Mouse (Mus musculus) stomach, embryonic 15.5 days (tissue): ENCODE measurements around the gene Hey2. TPM values are rescaled to one million over a fixed set of nuclear protein-coding genes. Genes with fewer than 3 reads are reported as not detected.

Source experiments
- ATAC-seq: fragments of 200-750 bp; cut with Nextera tagmentation; 2 replicates; pipeline ENCODE4 v1.8.0; 2017; ENCODE audit warnings: low read depth, moderate number of reproducible peaks, moderate TSS enrichment; ENCODE audit not compliant: insufficient read depth, low FRiP score
- H3K27ac ChIP-seq: fragments of 300-500 bp; sonication (generic); 2 replicates; pipeline ENCODE4 v1.5.1; 2015; ENCODE audit warnings: mild to moderate bottlenecking, inconsistent platforms
- H3K27me3 ChIP-seq: fragments of 300-500 bp; sonication (generic); replicated peaks from 2 replicates; pipeline ENCODE4 v1.6.1; 2015; ENCODE audit warnings: inconsistent platforms
- H3K36me3 ChIP-seq: fragments of 300-500 bp; sonication (generic); 2 replicates; pipeline ENCODE4 v1.6.1; 2015; ENCODE audit warnings: inconsistent platforms
- H3K4me1 ChIP-seq: fragments of 300-500 bp; sonication (generic); 2 replicates; pipeline ENCODE4 v1.6.1; 2015; ENCODE audit warnings: inconsistent platforms
- H3K4me2 ChIP-seq: fragments of 300-500 bp; sonication (generic); 2 replicates; pipeline ENCODE4 v1.6.1; 2015; ENCODE audit warnings: mild to moderate bottlenecking, inconsistent platforms
- H3K4me3 ChIP-seq: fragments of 300-500 bp; sonication (generic); replicated peaks from 2 replicates; pipeline ENCODE4 v1.5.1; 2015; ENCODE audit warnings: inconsistent platforms
- H3K9ac ChIP-seq: fragments of 300-500 bp; sonication (generic); 2 replicates; pipeline ENCODE4 v1.6.1; 2015; ENCODE audit warnings: inconsistent platforms
- H3K9me3 ChIP-seq: fragments of 300-500 bp; sonication (generic); 2 replicates; pipeline ENCODE4 v1.6.1; 2016; ENCODE audit warnings: inconsistent platforms
- WGBS: fragments of 180-500 bp; shearing (Covaris S2); methylation state at CpG from one replicate; pipeline ENCODE4 v1.1.7; 2015; 5-methylcytosine and 5-hydroxymethylcytosine counted together
- polyA plus RNA-seq: library from polyadenylated mRNA; unstranded; fragments of >200 nt; fragmentation: Nextera tagmentation; extraction: Ambion mirVana; gene quantifications from 2 replicates; pipeline ENCODE4 v1.2.1, GENCODE M21; 2015

Hey2 gene
- polyA plus RNA-seq, 1 experiment from 2014 or later = 5.9 TPM

GRCm38 (mm10) chr10:30810967-30811293 is 31.7 kb downstream of the Hey2 start:
- 7% methylated on average over 11 of the region's 11 CpGs for WGBS

GRCm38 (mm10) chr10:30810247-30810966 is 32.2 kb downstream of the Hey2 start:
- H3K27me3 ChIP-seq = no peaks in the 10 kb centered on the region
- no peaks in the 10 kb centered on the region for H3K36me3 ChIP-seq
- peak overlapping the region; percentile 45 for H3K4me3 ChIP-seq
- H3K9me3 ChIP-seq = no peaks in the 10 kb centered on the region
- H3K9ac ChIP-seq = no peak overlapping the region
- H3K27ac ChIP-seq = no peak overlapping the region
- 34% methylated on average over 9 of the region's 9 CpGs for WGBS
- peaks cover 3% of the 10 kb centered on the region; the same call in 1 of the 2 replicates for H3K4me1 ChIP-seq
- H3K4me2 ChIP-seq = peak overlapping the region; percentile 43
- no peak for ATAC-seq

More at GRCm38 (mm10) chr10:30810967-30811293, 31.7 kb downstream of the Hey2 start:
- no peaks in the 10 kb centered on the region for H3K27me3 ChIP-seq
- no peak overlapping the region for H3K27ac ChIP-seq
- H3K9me3 ChIP-seq = no peaks in the 10 kb centered on the region
- H3K9ac ChIP-seq = no peak overlapping the region
- no peaks in the 10 kb centered on the region for H3K36me3 ChIP-seq
- H3K4me1 ChIP-seq = peaks cover 3% of the 10 kb centered on the region; the same call in 1 of the 2 replicates
- H3K4me3 ChIP-seq = peak overlapping the region; percentile 45
- peak overlapping the region; percentile 43 for H3K4me2 ChIP-seq
- peak; percentile 90 for ATAC-seq

- Histone ChIP-seq H3K9me3 (no peaks in the 10 kb centered on the region), H3K27me3 (no peaks in the 10 kb centered on the region), H3K4me3 (peak overlapping the region; percentile 72), H3K4me1 (no peaks in the 10 kb centered on the region), H3K9ac (peak overlapping the region; percentile 66; the same call in 1 of the 2 replicates), H3K27ac (peak overlapping the region; percentile 96), H3K36me3 (no peaks in the 10 kb centered on the region), H3K4me2 (peak overlapping the region; percentile 69)
- ATAC-seq = no peak
- 32% methylated on average over 7 of the region's 7 CpGs for WGBS
Observed at GRCm38 (mm10) chr10:30803587-30804253, 38.9 kb downstream of the Hey2 start.

GRCm38 (mm10) chr10:30802681-30803586 is 39.7 kb downstream of the Hey2 start, which contains the start of gene Ncoa7:
Gene Ncoa7, minus strand, starts transcription at chr10:30803326.
- under 1% methylated on average over 64 of the region's 89 CpGs for WGBS
- ATAC-seq = peak; percentile 93

GRCm38 (mm10) chr10:30802033-30802432 is 40.6 kb downstream of the Hey2 start:
- H3K4me2 ChIP-seq = peak overlapping the region; percentile 69
- peak overlapping the region; percentile 96; the same call in 1 of the 2 replicates for H3K27ac ChIP-seq
- no peaks in the 10 kb centered on the region for H3K27me3 ChIP-seq
- peak overlapping the region; percentile 72 for H3K4me3 ChIP-seq
- H3K9ac ChIP-seq = no peak overlapping the region; the same call in 1 of the 2 replicates
- no peaks in the 10 kb centered on the region for H3K9me3 ChIP-seq
- no peaks in the 10 kb centered on the region for H3K36me3 ChIP-seq
- no peaks in the 10 kb centered on the region for H3K4me1 ChIP-seq
- 10% methylated on average over 8 of the region's 8 CpGs for WGBS
- no peak for ATAC-seq

More at GRCm38 (mm10) chr10:30802681-30803586, 39.7 kb downstream of the Hey2 start, which contains the start of gene Ncoa7:
- H3K36me3 ChIP-seq = no peaks in the 10 kb centered on the region
- peak within 1 kb of the TSS; percentile 96 for H3K27ac ChIP-seq
- H3K9ac ChIP-seq = peak within 1 kb of the TSS; percentile 66
- H3K9me3 ChIP-seq = no peaks in the 10 kb centered on the region
- H3K27me3 ChIP-seq = no peaks in the 10 kb centered on the region
- H3K4me3 ChIP-seq = peak within 1 kb of the TSS; percentile 72
- peak within 1 kb of the TSS; percentile 69 for H3K4me2 ChIP-seq
- H3K4me1 ChIP-seq = no peaks in the 10 kb centered on the region

GRCm38 (mm10) chr10:30799713-30800450 is 42.7 kb downstream of the Hey2 start:
- H3K9ac ChIP-seq = no peak overlapping the region
- H3K4me1 ChIP-seq = no peaks in the 10 kb centered on the region
- no peaks in the 10 kb centered on the region for H3K9me3 ChIP-seq
- H3K36me3 ChIP-seq = no peaks in the 10 kb centered on the region
- H3K27me3 ChIP-seq = no peaks in the 10 kb centered on the region
- WGBS = 91% methylated on average over 2 of the region's 2 CpGs
- no peak overlapping the region for H3K4me3 ChIP-seq
- no peak for ATAC-seq
- no peak overlapping the region for H3K4me2 ChIP-seq
- no peak overlapping the region for H3K27ac ChIP-seq

- no peaks in the 10 kb centered on the region for H3K9me3 ChIP-seq
- no peaks in the 10 kb centered on the region for H3K27me3 ChIP-seq
- no peak overlapping the region for H3K4me3 ChIP-seq
- no peak for ATAC-seq
- no peak overlapping the region for H3K4me2 ChIP-seq
- H3K36me3 ChIP-seq = 0 out of 2 replicates have a peak, but pooled peaks cover 5% of the 10 kb centered on the region
- no peaks in the 10 kb centered on the region for H3K4me1 ChIP-seq
- 81% methylated on average over 5 of the region's 5 CpGs for WGBS
- no peak overlapping the region for H3K27ac ChIP-seq
- no peak overlapping the region for H3K9ac ChIP-seq
Observed at GRCm38 (mm10) chr10:30796469-30797261, 45.9 kb downstream of the Hey2 start.

- H3K4me3 ChIP-seq = no peak overlapping the region
- ATAC-seq = no peak
- 79% methylated on average over 3 of the region's 3 CpGs for WGBS
- no peaks in the 10 kb centered on the region for H3K27me3 ChIP-seq
- no peak overlapping the region for H3K4me2 ChIP-seq
- H3K9me3 ChIP-seq = no peaks in the 10 kb centered on the region
- no peaks in the 10 kb centered on the region for H3K4me1 ChIP-seq
- 0 out of 2 replicates have a peak, but pooled peaks cover 5% of the 10 kb centered on the region for H3K36me3 ChIP-seq
- H3K27ac ChIP-seq = no peak overlapping the region
- H3K9ac ChIP-seq = no peak overlapping the region
Observed at GRCm38 (mm10) chr10:30791016-30791415, 51.6 kb downstream of the Hey2 start.

- H3K36me3 ChIP-seq = 0 out of 2 replicates have a peak, but pooled peaks cover 4% of the 10 kb centered on the region
- 89% methylated on average over 5 of the region's 5 CpGs for WGBS
- ATAC-seq = no peak
Observed at GRCm38 (mm10) chr10:30789521-30789920, 53.1 kb downstream of the Hey2 start.

GRCm38 (mm10) chr10:30788340-30788721 is 54.3 kb downstream of the Hey2 start:
- Histone ChIP-seq H3K27ac (no peak overlapping the region), H3K36me3 (no peaks in the 10 kb centered on the region), H3K4me1 (no peaks in the 10 kb centered on the region), H3K4me2 (no peak overlapping the region), H3K9me3 (no peaks in the 10 kb centered on the region), H3K9ac (no peak overlapping the region), H3K27me3 (no peaks in the 10 kb centered on the region), H3K4me3 (no peak overlapping the region)
- no peak for ATAC-seq
- 93% methylated on average over 1 of the region's 1 CpGs for WGBS

More at GRCm38 (mm10) chr10:30789521-30789920, 53.1 kb downstream of the Hey2 start:
- H3K4me1 ChIP-seq = no peaks in the 10 kb centered on the region
- no peaks in the 10 kb centered on the region for H3K27me3 ChIP-seq
- no peak overlapping the region for H3K4me2 ChIP-seq
- H3K4me3 ChIP-seq = no peak overlapping the region
- no peak overlapping the region for H3K9ac ChIP-seq
- no peaks in the 10 kb centered on the region for H3K9me3 ChIP-seq
- H3K27ac ChIP-seq = no peak overlapping the region
